Mouse (Mus musculus): ENCODE measurements around the gene Nfix.

The Nfix gene

GRCm38 (mm10) chr8:84660819-84661457 lies 139.2 kb downstream of the Nfix start:
- DNase-seq = peak; percentile 86

DNA sequence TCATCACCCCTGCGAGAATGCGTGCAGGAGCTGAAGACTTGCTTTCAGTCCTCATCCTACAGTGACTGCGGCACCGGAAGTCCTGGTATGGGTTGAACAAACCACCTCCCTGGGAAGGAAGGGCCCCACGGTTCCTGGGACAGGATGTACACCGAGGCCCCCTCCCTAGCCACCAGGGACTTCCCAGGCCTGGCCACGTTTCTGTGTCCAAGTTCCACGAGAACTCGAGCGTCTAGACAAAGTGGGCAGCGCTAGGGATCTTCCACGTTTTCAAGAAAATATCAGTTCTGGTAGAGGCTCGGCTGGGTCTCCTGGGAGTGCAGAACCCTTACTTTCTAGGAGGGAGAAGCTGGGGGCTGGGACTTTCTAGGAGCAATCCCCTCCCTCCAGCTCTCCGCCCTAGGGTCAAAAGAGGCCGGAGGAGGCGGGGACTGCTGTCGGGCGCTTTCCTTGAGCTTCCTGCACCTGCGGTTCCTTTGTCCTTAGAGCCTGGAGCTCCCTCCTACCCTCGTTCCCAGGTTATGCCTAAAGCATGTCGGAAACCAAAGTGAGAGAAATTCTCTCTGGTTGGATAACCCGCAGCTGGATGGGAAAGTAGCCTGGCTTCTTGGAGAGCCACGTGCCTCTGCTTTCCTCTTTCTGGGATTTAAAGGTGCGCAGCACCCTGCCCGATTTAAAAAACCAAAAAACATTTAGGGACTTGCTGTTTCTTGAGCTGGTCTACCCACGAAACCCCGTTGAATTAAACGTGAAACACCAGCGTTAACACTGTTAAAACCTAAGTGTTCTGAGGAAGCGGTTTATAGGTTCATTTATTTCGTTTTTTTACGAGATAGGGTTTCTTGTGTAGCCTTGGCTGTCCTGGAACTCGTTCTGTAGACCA lies 140.0 kb downstream of the Nfix start:
- peak; percentile 87 for DNase-seq

DNA sequence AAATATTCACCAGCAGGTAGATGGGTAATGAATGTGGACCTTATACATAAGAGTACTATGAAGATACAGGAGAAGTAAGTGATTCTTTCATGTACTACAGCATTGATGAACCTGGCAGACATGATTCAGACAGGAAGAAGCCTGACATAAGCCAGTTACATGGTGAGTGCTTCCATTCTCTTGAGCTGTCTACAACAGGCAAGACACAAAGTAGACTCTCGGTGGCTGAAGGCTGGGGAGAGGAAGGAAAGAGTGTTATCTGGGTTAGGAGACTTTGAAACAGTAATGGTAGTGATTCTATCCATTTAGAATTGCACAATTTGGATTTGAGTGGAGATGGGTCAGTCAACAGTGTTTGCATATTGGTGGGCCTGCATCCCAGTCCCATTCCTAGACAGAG lies 141.2 kb downstream of the Nfix start:
- DNase-seq = no peak

- DNase-seq = peak; percentile 62
These were observed 142.5 kb downstream of the Nfix start for GRCm38 (mm10) chr8:84657680-84658079.

DNA sequence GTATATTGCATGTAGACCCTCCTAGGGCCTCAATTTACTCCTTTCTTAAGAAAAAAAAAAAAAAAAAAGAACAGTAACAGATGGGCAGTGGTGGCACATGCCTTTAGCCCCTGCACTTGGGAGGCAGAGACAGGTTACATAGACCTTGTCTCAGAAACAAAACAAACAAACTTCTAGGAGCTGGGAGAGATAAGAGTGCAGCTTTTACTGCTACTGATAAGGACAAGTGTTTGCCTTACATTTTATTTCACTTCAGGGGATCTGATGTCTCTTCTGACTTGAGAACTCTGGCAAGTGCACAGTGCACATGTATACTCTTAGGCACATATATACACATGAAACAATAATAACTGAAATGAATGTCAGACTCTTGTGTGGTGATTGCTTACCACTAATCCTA lies 142.9 kb downstream of the Nfix start:
- no peak for DNase-seq

DNA sequence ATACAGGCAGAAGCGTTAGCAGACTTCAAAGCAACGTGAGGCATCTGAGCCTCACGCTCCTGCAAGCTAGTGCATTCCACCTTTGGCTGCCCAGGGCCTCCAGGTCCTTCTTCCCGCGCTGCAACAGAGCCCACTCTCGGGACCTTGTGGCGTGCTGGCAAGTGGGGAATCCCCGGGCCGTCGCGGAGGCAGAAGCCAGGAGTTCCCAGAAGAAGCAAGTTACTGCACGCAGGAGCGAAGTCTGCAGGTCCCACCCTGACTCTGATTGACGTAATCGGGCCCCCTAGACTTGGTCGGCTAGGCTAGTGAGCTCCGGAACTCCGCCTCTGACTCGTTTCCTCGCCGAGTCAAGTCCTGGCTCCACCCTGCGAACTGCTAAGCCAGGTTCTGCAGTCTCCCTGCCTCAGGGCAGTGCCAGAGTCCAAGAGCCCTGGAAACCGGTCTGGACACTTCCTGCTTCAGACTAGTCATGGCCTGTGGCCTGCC lies 143.5 kb downstream of the Nfix start:
- DNase-seq = peak; percentile 96

GRCm38 (mm10) chr8:84656191-84656525 lies 144.0 kb downstream of the Nfix start:
- DNase-seq = peak; percentile 49

- peak; percentile 63 for DNase-seq
These were observed 144.6 kb downstream of the Nfix start for GRCm38 (mm10) chr8:84655336-84656190.

DNA sequence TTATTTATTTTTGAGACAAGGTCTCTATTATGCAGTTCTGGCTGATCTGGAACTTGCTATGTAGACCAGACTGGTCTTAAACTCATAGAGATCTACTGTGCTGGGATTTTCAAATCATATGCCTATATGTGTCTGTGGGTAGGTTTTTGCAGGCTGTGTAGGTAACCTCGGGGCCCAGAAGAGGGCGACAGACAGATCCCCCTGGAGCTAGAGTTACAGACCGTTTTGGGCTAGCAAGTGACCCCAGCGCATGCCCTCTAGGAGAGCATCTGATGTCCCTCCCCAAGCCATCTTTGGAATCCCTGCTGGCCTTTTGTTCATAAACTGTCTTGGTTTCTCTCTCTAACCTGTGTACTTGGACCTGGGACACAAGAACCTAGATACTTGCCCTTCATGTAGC lies 145.5 kb downstream of the Nfix start:
- DNase-seq = no peak

DNA sequence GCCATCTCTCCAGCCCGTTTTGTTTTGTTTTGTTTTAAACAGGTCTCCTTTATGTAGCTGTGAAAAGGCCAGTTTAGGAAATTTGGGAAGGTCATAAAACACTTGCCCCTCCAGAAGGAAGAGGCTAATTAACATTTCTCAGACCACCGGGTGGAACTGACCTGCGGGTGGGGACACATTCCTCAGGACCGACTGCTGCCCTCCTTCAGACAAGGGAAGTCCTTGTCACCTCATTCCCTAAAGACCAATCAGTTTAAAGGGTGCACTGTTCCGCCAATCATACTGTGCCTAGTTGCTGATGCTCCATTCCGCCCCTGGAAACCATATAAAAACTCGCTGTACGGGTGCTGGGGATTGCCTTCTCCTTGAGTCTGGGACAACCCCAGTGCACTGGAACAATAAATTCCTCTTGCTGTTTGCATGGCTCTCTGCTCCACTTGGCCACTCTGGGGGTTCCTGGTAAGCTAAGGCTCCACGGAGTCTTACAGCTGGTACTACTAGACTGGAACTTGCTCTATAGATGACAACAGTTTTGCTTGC lies 147.0 kb downstream of the Nfix start:
- no peak for DNase-seq

DNA sequence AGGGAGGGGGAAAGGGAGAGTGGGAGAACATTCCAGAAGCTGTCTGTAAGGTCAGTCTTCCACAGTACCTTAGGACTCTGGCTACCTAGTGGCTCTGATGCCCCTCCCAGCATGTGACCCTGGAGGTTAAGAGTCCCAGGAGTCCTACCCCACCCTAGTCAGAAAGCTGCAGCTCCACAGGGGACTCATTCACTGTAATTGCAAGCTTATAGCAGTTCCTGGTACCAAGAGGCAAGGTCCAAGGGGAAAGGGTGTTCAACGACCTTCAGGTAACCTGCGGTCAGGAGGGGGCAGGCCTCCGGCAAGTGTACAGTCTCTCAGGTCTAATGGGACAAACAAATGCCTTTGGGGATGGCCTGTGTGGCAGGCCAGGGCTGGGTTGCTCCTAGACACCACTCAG lies 149.9 kb downstream of the Nfix start:
- DNase-seq = no peak
